Mouse (Mus musculus) thymus, adult 2 months (tissue): Measurements from ENCODE around the gene D10Wsu102e.

ENCODE experiments used
- CTCF ChIP-seq: fragments of 200-500 bp; IDR thresholded peaks from 2 replicates; pipeline ENCODE4 v1.5.1; 2012; ENCODE audit warnings: mild to moderate bottlenecking, control low read depth, low read length, moderate library complexity, borderline replicate concordance; ENCODE audit not compliant: control insufficient read depth, poor library complexity, insufficient read depth; ENCODE audit errors: extremely low read depth
- POLR2A ChIP-seq: fragments of 200-500 bp; IDR thresholded peaks from 2 replicates; pipeline ENCODE4 v1.6.1; 2012; ENCODE audit warnings: mild to moderate bottlenecking, low read length, control low read depth, moderate library complexity; ENCODE audit not compliant: control insufficient read depth, poor library complexity, insufficient read depth; ENCODE audit errors: extremely low read depth

GRCm38 (mm10) chr10:83359451-83359850 lies 570 bp upstream of the D10Wsu102e start:
- TF ChIP-seq CTCF (no peak), POLR2A (no peak)
